Mouse (Mus musculus) c-Kit-positive CD71-positive TER-119-positive erythroid progenitor cells, embryonic 14.5 days (primary cell): ENCODE results near the gene Sfxn2.

Source experiments
- DNase-seq: peaks from one replicate; pipeline ENCODE4 v3.0.0-alpha.2; 2013; ENCODE audit warnings: low spot score

Sfxn2 gene

GRCm38 (mm10) chr19:46572951-46573937, at the start of gene Sfxn2, which contains the start of gene Arl3:
Gene Sfxn2 (plus strand): TSS chr19:46573365.
Gene Arl3 (minus strand): TSS chr19:46573198.
- DNase-seq: peak; percentile 96

GRCm38 (mm10) chr19:46523480-46524151, 49.5 kb upstream of the Sfxn2 start:
- no peak for DNase-seq

GRCm38 (mm10) chr19:46524152-46524544, 49.0 kb upstream of the Sfxn2 start:
- DNase-seq: no peak

- no peak for DNase-seq
Measured at GRCm38 (mm10) chr19:46524601-46525321, 48.4 kb upstream of the Sfxn2 start.

- no peak for DNase-seq
Measured at GRCm38 (mm10) chr19:46525691-46526631, 47.2 kb upstream of the Sfxn2 start.

GRCm38 (mm10) chr19:46527632-46528528, 45.3 kb upstream of the Sfxn2 start:
- DNase-seq: no peak

GRCm38 (mm10) chr19:46528529-46529213, 44.5 kb upstream of the Sfxn2 start:
- peak; percentile 36 for DNase-seq

- no peak for DNase-seq
Measured at GRCm38 (mm10) chr19:46529601-46530448, 43.3 kb upstream of the Sfxn2 start.

GRCm38 (mm10) chr19:46530449-46530990, 42.6 kb upstream of the Sfxn2 start:
- no peak for DNase-seq

- no peak for DNase-seq
Measured at GRCm38 (mm10) chr19:46531071-46532030, 41.8 kb upstream of the Sfxn2 start.

- DNase-seq: no peak
Measured at GRCm38 (mm10) chr19:46532031-46532688, 41.0 kb upstream of the Sfxn2 start.

GRCm38 (mm10) chr19:46533066-46533465, 40.1 kb upstream of the Sfxn2 start:
- DNase-seq: no peak

- no peak for DNase-seq
Measured at GRCm38 (mm10) chr19:46533525-46533924, 39.6 kb upstream of the Sfxn2 start.

GRCm38 (mm10) chr19:46534542-46535098, 38.5 kb upstream of the Sfxn2 start:
- no peak for DNase-seq

- DNase-seq: no peak
Measured at GRCm38 (mm10) chr19:46537357-46537756, 35.8 kb upstream of the Sfxn2 start.

GRCm38 (mm10) chr19:46538213-46538612, 35.0 kb upstream of the Sfxn2 start:
- no peak for DNase-seq
